Mouse (Mus musculus): ENCODE measurements around the gene Zfp280d. TPM values are rescaled to one million over a fixed set of nuclear protein-coding genes. Genes with fewer than 3 reads are reported as not detected.

Zfp280d gene
- polyA plus RNA-seq, 1 experiment from 2014 or later: 66.3 TPM

Other genes starting within 250 kb of the Zfp280d start
- 116 and 127 TPM in 2 replicates for gene Tcf12, start 163.0 kb upstream of the Zfp280d start, polyA plus RNA-seq (2014; fragmentation: Nextera tagmentation; extraction: Ambion mirVana)
- 48.6 and 51.7 TPM in 2 replicates for gene Mns1, start 163.2 kb downstream of the Zfp280d start, polyA plus RNA-seq (2014; fragmentation: Nextera tagmentation; extraction: Ambion mirVana)
- gene Tex9, start 217.4 kb downstream of the Zfp280d start, polyA plus RNA-seq (2014; fragmentation: Nextera tagmentation; extraction: Ambion mirVana): 75.1 and 77.6 TPM in 2 replicates

All from forebrain, embryonic 11.5 days (tissue).